Mouse (Mus musculus): ENCODE measurements around the gene A630076J17Rik. TPM values are rescaled to one million over a fixed set of nuclear protein-coding genes. Genes with fewer than 3 reads are reported as not detected.

The A630076J17Rik gene
- total and polyA plus RNA-seq, 3 experiments, result not detected

DNA sequence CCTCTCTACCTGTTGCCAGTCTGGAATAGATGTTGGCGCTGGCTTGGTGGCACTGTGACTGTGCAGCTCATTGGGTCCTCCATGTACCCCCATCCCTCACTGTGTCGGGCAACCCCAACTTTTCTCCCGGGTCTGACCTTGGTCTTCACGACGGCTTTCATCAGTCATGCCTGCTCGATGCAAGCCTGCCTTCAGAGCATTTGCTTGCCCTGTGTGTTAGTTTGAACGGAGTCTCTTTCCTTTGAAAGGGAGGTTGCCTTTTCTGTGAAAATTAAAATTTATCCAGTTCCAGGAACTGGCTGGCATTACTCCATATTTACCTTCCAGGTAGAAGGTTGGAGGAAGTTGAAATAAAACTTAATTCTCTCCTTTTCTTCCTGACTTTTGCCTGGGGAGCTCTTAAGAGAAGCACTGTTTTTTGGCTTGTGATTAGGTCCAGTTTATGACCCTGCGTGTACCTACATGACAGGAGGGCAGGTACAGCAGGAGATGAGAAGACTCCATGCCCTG lies 8.1 kb downstream of the A630076J17Rik start:
- TF ChIP-seq POLR2AphosphoS5 (IDR thresholded peaks at IDR 0.05; ENCODE audit: borderline replicate concordance, low read depth, low read length) (no peak), CHD2 (IDR thresholded peaks at IDR 0.05; ENCODE audit: low read length) (no peak)
- H3K27me3 ChIP-seq (ENCODE audit: control insufficient read depth in 1 of 2, insufficient read depth in 2 of 2, low read length in 2 of 2), result peaks cover under 1 to 7% of the 10 kb centered on the region in 2 experiments; a peak in 3 of 4 replicates
- DNase-seq (ENCODE audit: low read depth, low spot score), result no peak
- no peaks in the 10 kb centered on the region for H3K79me2 ChIP-seq (ENCODE audit: control insufficient read depth, insufficient read depth, low read length, poor library complexity)
- H3K9ac ChIP-seq (ENCODE audit: control insufficient read depth, low read depth, low read length, poor library complexity, severe bottlenecking), result no peak overlapping the region
- H3K36me3 ChIP-seq (ENCODE audit: control insufficient read depth in 1 of 2, insufficient read depth in 2 of 2, low read length in 2 of 2), result no peaks in the 10 kb centered on the region
- H3K4me3 ChIP-seq (ENCODE audit: control insufficient read depth in 1 of 2, insufficient read depth in 1 of 2, low read depth in 2 of 2, low read length in 2 of 2), result no peak overlapping the region
- H3K9me3 ChIP-seq (replicated peaks; ENCODE audit: insufficient read depth, low read length), result no peaks in the 10 kb centered on the region
- H3K4me1 ChIP-seq (ENCODE audit: control insufficient read depth in 1 of 2, insufficient read depth in 2 of 2, low read length in 2 of 2), result no peaks in the 10 kb centered on the region
- H3K27ac ChIP-seq (ENCODE audit: control insufficient read depth, low read depth, low read length), result no peak overlapping the region

DNA sequence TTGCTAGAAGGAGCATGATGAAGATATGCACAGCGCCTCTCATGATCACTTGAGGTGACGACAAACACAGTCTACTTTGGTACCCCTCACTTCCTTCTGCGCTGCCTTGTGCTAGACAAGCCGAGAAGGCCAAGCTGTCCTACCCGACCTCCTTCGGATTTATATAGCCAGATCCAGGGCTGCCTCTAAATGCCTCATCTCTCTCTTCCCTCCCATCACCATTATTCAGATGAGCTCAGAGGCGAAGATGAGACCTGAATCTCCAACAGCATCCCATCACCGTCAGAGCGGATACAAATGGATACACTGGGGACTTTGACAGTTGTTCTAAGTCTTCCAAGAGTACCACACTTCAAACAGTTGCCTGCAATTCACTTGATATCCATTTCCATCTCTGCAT lies 9.2 kb downstream of the A630076J17Rik start, which contains the start of gene Prok1:
TSS of gene Prok1 (minus strand) at position 101 of the 400 bp plus-strand sequence.
- DNase-seq (ENCODE audit: low read depth, low spot score), result no peak
- no peaks in the 10 kb centered on the region for H3K79me2 ChIP-seq (ENCODE audit: control insufficient read depth, insufficient read depth, low read length, poor library complexity)
- H3K9me3 ChIP-seq (replicated peaks; ENCODE audit: insufficient read depth, low read length), result no peaks in the 10 kb centered on the region
- no peak within 1 kb of the TSS for H3K9ac ChIP-seq (ENCODE audit: control insufficient read depth, low read depth, low read length, poor library complexity, severe bottlenecking)
- no peak within 1 kb of the TSS for H3K27ac ChIP-seq (ENCODE audit: control insufficient read depth, low read depth, low read length)
- H3K4me1 ChIP-seq (ENCODE audit: control insufficient read depth in 1 of 2, insufficient read depth in 2 of 2, low read length in 2 of 2), result no peaks in the 10 kb centered on the region
- H3K36me3 ChIP-seq (ENCODE audit: control insufficient read depth in 1 of 2, insufficient read depth in 2 of 2, low read length in 2 of 2), result no peaks in the 10 kb centered on the region
- TF ChIP-seq NRF1 (IDR thresholded peaks at IDR 0.05; ENCODE audit: insufficient read depth, low read depth, low read length, poor library complexity, severe bottlenecking) (no peak), TBP (IDR thresholded peaks at IDR 0.05; ENCODE audit: low read depth, low read length) (no peak), MYB (IDR thresholded peaks at IDR 0.05; ENCODE audit: low read depth, low read length) (no peak), GABPA (IDR thresholded peaks at IDR 0.05; ENCODE audit: low read depth, low read length) (no peak), MEF2A (IDR thresholded peaks at IDR 0.05; ENCODE audit: extremely low read depth, insufficient replicate concordance, low read depth, low read length, poor library complexity, severe bottlenecking) (no peak), JUND (IDR thresholded peaks at IDR 0.05; ENCODE audit: low read depth, low read length) (no peak), GATA1 (IDR thresholded peaks at IDR 0.05; ENCODE audit: low read depth, low read length) (no peak), ZC3H11A (IDR thresholded peaks at IDR 0.05; ENCODE audit: low read depth, low read length) (no peak), ZKSCAN1 (IDR thresholded peaks at IDR 0.05; ENCODE audit: low read depth, low read length) (no peak), MYC (IDR thresholded peaks at IDR 0.05; ENCODE audit: low read depth, low read length) (no peak), CTCF (IDR thresholded peaks at IDR 0.05 in 2 of 3, conservative IDR thresholded peaks at IDR 0.05 in 1 of 3; ENCODE audit: control insufficient read depth in 1 of 3, insufficient read depth in 1 of 3, low read depth in 2 of 3, low read length in 3 of 3, poor library complexity in 1 of 3, severe bottlenecking in 1 of 3) (no peak), ELF1 (IDR thresholded peaks at IDR 0.05; ENCODE audit: low read depth, low read length) (no peak)
- peaks cover 6 to 13% of the 10 kb centered on the region in 2 experiments for H3K27me3 ChIP-seq (ENCODE audit: control insufficient read depth in 1 of 2, insufficient read depth in 2 of 2, low read length in 2 of 2)
- H3K4me3 ChIP-seq (ENCODE audit: control insufficient read depth in 1 of 2, insufficient read depth in 1 of 2, low read depth in 2 of 2, low read length in 2 of 2), result no peak within 1 kb of the TSS
